Mouse (Mus musculus) heart, postnatal 0 days (tissue): ENCODE results near the gene Krtap8-1.

ENCODE experiments used
- CTCF ChIP-seq: IDR thresholded peaks from 2 replicates; pipeline ENCODE4 v1.5.1; 2016; ENCODE audit warnings: antibody characterized with exemption, control low read depth, low read depth
- EP300 ChIP-seq: IDR thresholded peaks from 2 replicates; pipeline ENCODE4 v1.6.1; 2016; ENCODE audit warnings: antibody characterized with exemption, low read depth

GRCm38 (mm10) chr16:89517635-89518034 is 29.9 kb upstream of the Krtap8-1 start:
- peak; percentile 71 for TF ChIP-seq CTCF
- no peak for TF ChIP-seq EP300
